Mouse (Mus musculus) liver, adult 10 weeks (tissue): ENCODE results near the gene Vmn2r39. TPM values are rescaled to one million over a fixed set of nuclear protein-coding genes. Genes with fewer than 3 reads are reported as not detected.

Source experiments
- polyA plus RNA-seq: library from polyadenylated mRNA; stranded (reverse); fragments of 350-450 nt; fragmentation: Illumina TruSeq; extraction: RNeasy Lipid Tissue Mini Kit (QIAGEN cat#74804); gene quantifications from one replicate; pipeline ENCODE4 v1.2.3, GENCODE M21; 2014; ENCODE audit warnings: low read depth, low replicate concordance

Gene Vmn2r39
- not detected for polyA plus RNA-seq

GRCm38 (mm10) chr7:9030698-9031097, at the start of gene Vmn2r39:
Gene Vmn2r39, minus strand, starts transcription at chr7:9030798.

Other genes with a start within 250 kb of the Vmn2r39 start
- not detected for gene Vmn2r40, start 99.4 kb downstream of the Vmn2r39 start, polyA plus RNA-seq
- gene Vmn2r38, start 67.1 kb upstream of the Vmn2r39 start, polyA plus RNA-seq: not detected
- gene Vmn2r37, start 192.9 kb upstream of the Vmn2r39 start, polyA plus RNA-seq: not detected